Mouse (Mus musculus): ENCODE results near the gene Kiss1.

Kiss1 gene

DNA sequence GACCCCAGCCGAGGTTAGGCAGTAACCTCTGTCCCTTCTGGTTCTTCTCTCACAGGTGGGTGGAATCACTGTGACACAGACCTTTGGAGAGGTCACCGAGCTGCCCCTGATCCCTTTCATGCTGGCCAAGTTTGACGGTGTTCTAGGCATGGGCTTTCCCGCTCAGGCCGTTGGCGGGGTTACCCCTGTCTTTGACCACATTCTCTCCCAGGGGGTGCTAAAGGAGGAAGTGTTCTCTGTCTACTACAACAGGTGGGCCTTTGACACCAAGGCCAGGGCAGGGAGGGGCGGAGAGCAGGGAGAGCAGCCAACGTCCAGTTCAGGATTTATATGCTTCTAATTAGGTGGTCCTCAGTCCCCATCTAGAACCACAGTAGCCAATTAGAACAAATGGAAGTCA lies 34.7 kb downstream of the Kiss1 start:
- in situ Hi-C loops (cut with MseI, MboI): loop anchor here in 1 of 2 experiments (5.0 kb wide), 1 partner anchor 39 kb away; no protein-coding TSS in a partner anchor

- in situ Hi-C loops (cut with MseI, MboI): no loop called here
Measured at GRCm38 (mm10) chr1:133361006-133361405, 39.3 kb downstream of the Kiss1 start.

DNA sequence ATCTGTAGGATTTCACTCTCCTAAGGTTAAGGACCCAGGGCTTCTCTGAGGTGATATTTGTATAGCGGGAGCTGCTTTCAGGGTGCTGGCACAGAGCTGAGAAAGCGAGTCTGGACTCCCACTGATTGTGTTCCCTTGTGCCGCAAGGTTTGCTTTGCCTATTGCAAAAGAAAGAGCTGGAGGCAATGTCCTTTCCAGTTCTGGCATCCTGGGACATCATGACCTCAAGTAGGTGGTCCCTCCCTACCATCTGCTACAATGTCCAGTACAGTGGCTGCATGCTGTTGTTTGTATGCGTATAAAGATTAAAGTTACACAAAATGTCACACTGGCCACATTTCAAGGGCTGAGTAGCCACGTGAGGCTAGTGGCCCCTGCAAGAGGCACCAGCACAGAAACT lies 40.4 kb downstream of the Kiss1 start:
- in situ Hi-C loops (cut with MseI, MboI): no loop called here

GRCm38 (mm10) chr1:133363276-133364021 lies 41.8 kb downstream of the Kiss1 start, which contains the start of gene Etnk2:
Gene Etnk2 (plus strand): TSS chr1:133363572.
- in situ Hi-C loops (cut with MseI, MboI): no loop called here

DNA sequence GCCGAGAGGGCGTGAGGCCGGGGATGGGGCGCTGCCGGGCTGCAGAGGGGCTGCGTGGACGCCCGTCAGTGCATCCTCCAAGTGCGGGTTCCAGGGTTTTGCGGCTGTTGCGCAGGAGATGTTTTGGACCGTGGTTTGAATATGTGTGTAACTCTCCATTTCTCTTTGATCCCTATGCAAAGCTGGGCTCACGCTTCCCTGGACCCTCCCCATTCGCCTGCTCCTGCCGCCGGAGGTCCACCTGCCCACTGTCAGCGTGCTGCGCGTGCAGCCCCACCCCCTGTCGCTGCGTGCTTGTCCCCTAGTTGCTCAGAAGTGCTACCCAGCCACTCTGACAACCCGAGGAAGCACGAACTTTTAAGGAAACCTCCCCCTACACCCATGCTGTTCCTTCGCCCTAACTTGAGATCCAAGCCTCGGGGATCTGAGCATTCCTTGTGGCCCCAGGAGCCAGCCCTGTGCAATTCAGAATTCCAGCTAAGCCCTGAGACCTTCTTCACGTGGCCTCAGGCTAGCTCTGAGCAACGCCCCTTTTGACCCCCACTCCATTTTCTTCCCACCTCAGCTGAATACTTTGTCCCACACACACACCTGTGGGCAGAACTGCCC lies 42.5 kb downstream of the Kiss1 start:
- in situ Hi-C loops (cut with MseI, MboI): no loop called here

DNA sequence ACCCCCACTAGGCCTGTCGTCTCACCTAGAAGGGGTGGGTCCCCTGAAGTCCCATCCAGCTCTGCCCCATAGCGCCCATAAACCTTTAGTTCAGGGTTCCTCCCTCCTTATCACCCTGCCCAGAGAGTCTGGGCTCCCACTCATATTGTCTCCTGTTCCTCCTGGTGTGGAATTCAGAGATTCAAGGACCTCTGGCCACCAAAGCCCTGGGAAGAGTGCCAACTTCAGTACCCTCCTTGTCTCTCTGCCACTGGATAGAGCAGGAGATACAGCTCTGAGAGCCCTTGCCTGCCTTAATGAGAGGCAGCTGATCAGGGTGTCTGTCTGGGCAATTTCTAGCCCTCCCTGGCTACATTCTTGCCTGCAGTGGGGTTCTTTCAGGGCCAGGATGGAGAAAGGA lies 43.2 kb downstream of the Kiss1 start:
- in situ Hi-C loops (cut with MseI, MboI): no loop called here

DNA sequence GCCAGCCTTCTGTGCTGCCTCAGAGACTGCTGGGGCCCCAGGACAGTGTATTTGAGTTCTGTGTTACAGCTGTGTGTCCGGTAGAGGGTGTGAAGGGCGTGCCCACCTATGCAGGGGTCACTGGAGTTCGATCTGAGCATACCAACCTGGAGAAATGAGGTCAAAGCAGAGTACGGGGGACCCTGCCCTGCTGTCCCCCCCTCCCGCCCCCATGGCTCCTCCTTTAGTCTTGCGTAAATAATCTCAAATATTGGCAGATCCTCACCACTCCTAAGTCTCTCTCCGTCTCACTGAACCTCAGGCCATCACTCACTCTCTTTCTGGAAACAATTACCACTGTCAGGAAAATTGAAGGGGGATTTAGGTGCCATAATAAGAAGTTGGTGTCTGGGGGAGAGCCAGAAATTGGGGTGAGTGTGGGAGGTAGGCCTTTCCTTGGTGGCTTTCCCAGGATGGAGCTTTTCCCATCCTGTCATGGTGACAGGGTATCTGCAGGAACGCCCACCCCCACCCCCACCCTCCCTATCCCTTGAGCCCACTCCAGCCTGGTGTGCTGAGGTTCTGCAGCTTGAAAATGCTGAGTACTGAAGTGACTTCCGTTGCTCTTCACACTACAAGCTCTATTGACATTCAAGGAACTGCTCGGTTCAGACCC lies 45.4 kb downstream of the Kiss1 start:
- in situ Hi-C loops (cut with MseI, MboI): no loop called here

- in situ Hi-C loops (cut with MseI, MboI): no loop called here
Measured at GRCm38 (mm10) chr1:133367606-133368488, 46.2 kb downstream of the Kiss1 start.

GRCm38 (mm10) chr1:133368644-133369043 lies 47.0 kb downstream of the Kiss1 start:
- in situ Hi-C loops (cut with MseI, MboI): no loop called here

GRCm38 (mm10) chr1:133370352-133370751 lies 48.7 kb downstream of the Kiss1 start:
- in situ Hi-C loops (cut with MseI, MboI): no loop called here

DNA sequence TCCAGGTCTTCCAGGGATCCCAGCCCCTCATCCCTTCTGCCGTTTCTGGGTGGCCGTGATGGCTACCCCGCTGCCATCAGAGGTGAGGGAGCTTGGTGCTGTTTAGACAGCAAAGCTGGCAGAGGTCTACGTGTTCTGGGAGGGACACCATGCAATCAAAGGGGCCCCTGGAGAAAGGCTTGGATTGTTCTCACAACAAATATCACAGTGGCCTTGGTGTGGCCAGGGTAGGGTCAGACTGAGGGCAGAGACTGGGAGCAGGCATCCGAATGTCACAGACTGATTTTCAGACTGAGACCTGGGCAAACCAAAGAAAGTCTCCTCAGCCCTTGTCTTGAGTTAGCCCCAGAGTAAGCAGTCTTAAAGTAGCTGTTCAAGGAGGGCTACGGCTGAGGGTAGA lies 49.8 kb downstream of the Kiss1 start:
- in situ Hi-C loops (cut with MseI, MboI): no loop called here

DNA sequence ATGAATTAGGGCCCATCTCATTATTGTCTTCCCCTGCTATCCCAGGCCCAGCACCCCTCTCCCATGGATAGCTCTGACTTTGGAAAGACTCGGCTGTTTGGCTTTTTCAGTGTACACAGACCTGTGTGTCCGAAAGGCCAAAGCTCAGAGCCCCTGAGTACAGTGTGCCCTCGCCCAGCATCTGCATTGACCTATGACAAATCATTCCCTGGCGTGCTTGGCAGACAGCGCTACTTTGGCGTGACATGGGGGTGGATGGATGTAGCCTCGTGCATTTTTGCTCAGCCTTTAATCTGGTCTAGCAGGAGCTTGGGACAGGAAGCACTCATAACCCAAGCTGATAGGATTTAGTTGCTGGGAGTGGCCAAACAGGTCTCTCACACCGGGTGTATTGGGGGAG lies 50.4 kb downstream of the Kiss1 start:
- in situ Hi-C loops (cut with MseI, MboI): no loop called here

- in situ Hi-C loops (cut with MseI, MboI): no loop called here
Measured at GRCm38 (mm10) chr1:133375696-133376346, 54.1 kb downstream of the Kiss1 start.

DNA sequence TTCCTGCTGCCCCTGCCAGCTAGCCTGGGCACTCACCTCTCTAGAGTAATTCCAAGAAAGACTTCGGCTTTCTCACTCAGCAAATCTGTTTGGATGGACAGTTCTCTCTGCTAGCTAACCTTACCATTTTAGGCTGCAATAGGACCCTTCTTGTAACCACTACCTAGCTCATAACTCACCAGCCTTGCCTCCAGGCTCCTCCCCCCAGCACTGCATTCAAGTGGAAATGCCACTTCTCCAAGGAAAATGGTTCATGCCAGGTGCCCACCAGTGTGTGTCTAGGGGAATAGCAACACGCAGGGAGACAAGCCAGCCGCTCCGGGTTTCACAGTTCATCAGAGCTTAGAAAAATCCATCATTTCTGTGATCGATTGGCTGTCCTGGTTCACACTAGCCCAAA lies 55.9 kb downstream of the Kiss1 start:
- in situ Hi-C loops (cut with MseI, MboI): no loop called here
